Mouse (Mus musculus): ENCODE data around the gene Pam16.
A peak's percentile ranks its signal among the peaks of the same experiment; 100 is the strongest.

Gene Pam16

GRCm38 (mm10) chr16:4624481-4625110, at the start of gene Pam16:
Gene Pam16, minus strand, starts transcription at chr16:4624988.
- DNase-seq (ENCODE audit: low spot score) = peak; percentile 93

GRCm38 (mm10) chr16:4674091-4674490, 49.3 kb upstream of the Pam16 start:
- DNase-seq (ENCODE audit: low spot score) = no peak

GRCm38 (mm10) chr16:4670317-4670716, 45.5 kb upstream of the Pam16 start:
- no peak for DNase-seq (ENCODE audit: low spot score)

GRCm38 (mm10) chr16:4667190-4667808, 42.5 kb upstream of the Pam16 start:
- peak; percentile 88 for DNase-seq (ENCODE audit: low spot score)

DNA sequence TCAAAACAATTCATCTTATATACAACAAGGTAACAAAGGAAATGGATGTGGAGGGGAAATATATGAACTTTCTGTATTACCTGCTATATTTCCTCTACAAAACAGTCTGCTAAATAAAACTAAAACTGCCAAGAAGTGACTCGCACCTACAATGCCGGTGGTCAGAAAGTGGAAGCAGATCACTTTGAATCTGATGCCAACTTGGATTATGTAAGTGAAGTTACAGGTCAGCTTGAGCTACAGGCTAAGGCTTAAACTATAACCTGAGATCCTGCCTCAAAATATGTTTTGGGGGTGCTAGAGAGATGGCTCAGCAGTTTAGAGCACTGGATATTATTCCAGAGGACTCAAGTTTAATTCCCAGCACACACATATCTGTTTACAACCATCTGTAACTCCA, 40.9 kb upstream of the Pam16 start:
- no peak for DNase-seq (ENCODE audit: low spot score)

- DNase-seq (ENCODE audit: low spot score) = no peak
These were observed 39.0 kb upstream of the Pam16 start for GRCm38 (mm10) chr16:4663806-4664205.

- no peak for DNase-seq (ENCODE audit: low spot score)
These were observed 36.8 kb upstream of the Pam16 start for GRCm38 (mm10) chr16:4661605-4662004.

- DNase-seq (ENCODE audit: low spot score) = no peak
These were observed 34.5 kb upstream of the Pam16 start for GRCm38 (mm10) chr16:4659326-4659725.

GRCm38 (mm10) chr16:4658781-4659245, 34.0 kb upstream of the Pam16 start:
- no peak for DNase-seq (ENCODE audit: low spot score)

DNA sequence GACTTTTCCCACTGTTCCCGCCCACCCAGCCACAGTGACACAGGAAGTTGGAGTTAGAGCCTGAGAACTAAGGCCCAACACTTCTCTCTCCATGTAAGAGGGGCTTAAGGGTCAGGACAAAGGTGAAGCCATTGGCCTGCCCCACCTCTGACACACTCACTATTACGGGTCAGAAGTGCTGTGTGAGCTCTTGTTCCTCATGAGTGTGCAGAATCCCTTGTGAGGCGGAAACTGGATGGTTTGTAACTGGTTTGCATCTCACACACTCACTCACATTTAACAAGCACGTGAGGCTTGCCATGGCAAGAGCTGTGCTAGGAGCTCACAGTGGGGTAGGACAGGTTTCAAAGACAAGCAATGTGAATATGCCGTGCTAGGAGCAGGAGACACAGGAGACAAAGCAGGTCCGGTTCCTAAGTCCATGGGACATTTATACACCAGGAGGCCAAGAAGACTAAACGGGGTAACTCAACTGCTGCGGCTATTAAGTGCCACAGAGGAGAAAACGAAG, 31.8 kb upstream of the Pam16 start:
- no peak for DNase-seq (ENCODE audit: low spot score)

DNA sequence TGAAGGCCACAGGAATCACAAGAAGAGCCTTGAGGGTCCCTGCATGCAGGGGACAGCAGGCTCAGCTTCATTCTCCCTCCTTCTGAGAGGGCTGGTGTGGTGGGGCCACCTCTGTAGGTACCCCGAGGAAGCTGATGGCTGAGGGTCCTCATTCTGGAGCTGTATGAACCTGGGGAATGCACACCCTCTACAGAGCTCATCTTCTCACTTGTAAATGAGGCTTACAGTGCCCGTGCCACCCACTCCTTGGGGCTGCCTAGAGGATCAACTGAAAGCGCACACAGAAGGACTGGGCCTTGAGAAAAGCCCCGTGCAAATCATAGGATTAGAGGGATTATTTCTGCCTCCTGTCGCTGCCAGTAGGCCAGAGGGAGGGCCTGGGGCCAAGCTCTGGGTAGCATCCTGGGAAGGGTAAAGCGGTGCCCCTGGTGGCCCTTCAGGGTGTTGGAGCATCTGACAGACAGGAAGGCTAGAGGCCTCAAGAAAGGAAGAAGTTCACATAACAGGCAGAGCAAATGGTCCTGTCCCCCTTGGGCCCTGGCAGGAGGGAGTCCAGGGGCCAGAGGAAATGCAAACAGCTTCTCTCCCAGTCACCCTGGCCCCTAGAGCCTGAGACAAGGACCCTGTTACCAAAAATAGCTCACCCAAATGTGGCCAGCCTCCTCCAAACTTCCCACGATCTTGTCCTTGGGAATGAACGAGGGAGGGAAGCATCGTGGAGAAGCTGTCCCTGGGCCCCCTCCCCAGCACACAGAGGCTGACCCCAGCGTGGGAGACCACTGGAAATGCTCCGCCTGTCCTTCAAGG, 31.2 kb upstream of the Pam16 start:
- no peak for DNase-seq (ENCODE audit: low spot score)

- DNase-seq (ENCODE audit: low spot score) = peak; percentile 50
These were observed 30.5 kb upstream of the Pam16 start for GRCm38 (mm10) chr16:4655251-4655734.

DNA sequence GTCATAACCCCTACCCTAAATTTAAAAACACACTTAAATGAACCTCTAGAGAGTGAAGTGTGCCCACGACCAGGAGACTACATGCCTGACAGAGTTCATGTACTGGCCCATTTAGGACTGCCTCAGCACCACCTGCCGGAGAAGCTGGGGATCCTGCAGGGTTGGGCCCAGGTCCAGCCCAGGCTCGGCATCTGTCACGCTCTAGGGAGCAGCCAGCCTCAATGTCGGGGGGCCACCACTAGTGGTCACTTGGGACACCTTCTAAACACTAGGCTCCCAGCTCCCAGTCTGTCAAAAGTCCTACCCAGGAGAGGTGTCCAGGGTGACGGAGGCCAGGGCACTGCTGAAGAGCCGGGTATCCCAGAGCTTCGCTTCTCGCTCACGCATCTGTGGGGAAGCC, 29.9 kb upstream of the Pam16 start:
- DNase-seq (ENCODE audit: low spot score) = no peak

GRCm38 (mm10) chr16:4652707-4653416, 28.1 kb upstream of the Pam16 start:
- peak; percentile 55 for DNase-seq (ENCODE audit: low spot score)

DNA sequence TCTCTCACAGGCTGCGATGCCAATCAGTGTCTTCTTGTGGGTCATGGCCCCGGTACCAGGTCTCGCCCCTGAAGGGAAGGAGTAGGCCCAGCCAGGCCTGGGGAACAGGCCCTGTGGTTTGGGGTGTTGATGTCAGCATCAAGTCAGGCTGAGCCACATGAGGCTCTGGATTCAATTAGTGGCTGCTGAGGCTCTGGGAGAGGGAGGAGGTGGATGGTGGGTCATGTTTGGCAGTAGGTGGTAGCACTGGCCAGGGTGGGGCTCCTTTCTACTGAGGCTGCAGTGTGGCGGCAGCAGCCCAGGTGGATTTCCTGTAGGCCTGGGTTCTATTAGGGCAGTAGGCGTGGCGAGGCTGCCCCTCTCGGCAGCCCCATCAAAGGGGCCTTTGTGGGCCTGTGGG, 26.8 kb upstream of the Pam16 start:
- DNase-seq (ENCODE audit: low spot score) = no peak

GRCm38 (mm10) chr16:4651081-4651480, 26.3 kb upstream of the Pam16 start:
- no peak for DNase-seq (ENCODE audit: low spot score)

DNA sequence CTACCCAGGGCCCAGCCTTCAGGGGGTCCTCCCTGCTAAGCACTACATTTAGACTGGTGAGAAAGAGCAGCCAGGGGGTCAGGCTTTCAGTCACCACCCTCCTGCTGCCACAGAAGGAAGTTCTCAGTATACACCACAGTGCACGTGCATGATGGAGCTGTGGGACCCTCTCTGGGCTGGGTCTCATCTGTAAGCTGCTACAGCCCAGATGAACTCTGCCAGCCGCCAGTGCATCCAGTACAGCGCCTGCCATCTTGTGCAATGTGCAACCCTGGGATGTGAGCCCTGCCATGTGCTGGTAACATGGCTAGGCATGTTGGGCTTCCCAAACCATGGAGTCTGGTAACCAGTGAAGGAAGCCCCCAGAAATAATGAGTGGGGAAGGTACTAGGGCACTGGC, 25.4 kb upstream of the Pam16 start:
- no peak for DNase-seq (ENCODE audit: low spot score)

GRCm38 (mm10) chr16:4649692-4650091, 24.9 kb upstream of the Pam16 start:
- DNase-seq (ENCODE audit: low spot score) = no peak

GRCm38 (mm10) chr16:4649211-4649610, 24.4 kb upstream of the Pam16 start:
- DNase-seq (ENCODE audit: low spot score) = no peak

DNA sequence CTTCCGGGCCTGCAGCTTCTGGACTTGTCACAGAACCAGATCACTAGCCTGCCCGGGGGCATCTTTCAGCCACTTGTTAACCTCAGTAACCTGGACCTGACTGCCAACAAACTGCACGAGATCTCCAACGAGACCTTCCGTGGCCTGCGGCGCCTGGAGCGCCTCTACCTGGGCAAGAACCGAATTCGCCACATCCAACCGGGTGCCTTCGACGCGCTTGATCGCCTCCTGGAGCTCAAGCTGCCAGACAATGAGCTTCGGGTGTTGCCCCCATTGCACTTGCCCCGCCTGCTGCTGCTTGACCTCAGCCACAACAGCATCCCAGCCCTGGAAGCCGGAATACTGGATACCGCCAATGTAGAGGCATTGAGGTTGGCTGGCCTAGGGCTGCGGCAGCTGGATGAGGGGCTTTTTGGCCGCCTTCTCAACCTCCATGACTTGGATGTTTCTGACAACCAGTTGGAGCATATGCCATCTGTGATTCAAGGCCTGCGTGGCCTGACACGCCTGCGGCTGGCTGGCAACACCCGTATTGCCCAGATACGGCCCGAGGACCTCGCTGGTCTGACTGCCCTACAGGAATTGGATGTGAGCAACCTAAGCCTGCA, 23.7 kb upstream of the Pam16 start:
- no peak for DNase-seq (ENCODE audit: low spot score)

- DNase-seq (ENCODE audit: low spot score) = no peak
These were observed 22.9 kb upstream of the Pam16 start for GRCm38 (mm10) chr16:4647651-4648141.
